Mouse (Mus musculus) neural tube, embryonic 12.5 days (tissue): Measurements from ENCODE around the gene Rgs3. TPM values are rescaled to one million over a fixed set of nuclear protein-coding genes. Genes with fewer than 3 reads are reported as not detected.

Experiments
- ATAC-seq: fragments of 200-750 bp; cut with Nextera tagmentation; 2 replicates; pipeline ENCODE4 v1.8.0; 2017; ENCODE audit warnings: low read depth, mild to moderate bottlenecking, moderate TSS enrichment, moderate library complexity; ENCODE audit not compliant: low FRiP score
- H3K27ac ChIP-seq: fragments of 300-500 bp; sonication (generic); 2 replicates; pipeline ENCODE4 v1.5.1; 2016
- H3K27me3 ChIP-seq: fragments of 300-500 bp; sonication (generic); replicated peaks from 2 replicates; pipeline ENCODE4 v1.6.1; 2016; ENCODE audit warnings: mild to moderate bottlenecking
- H3K36me3 ChIP-seq: fragments of 300-500 bp; sonication (generic); 2 replicates; pipeline ENCODE4 v1.6.1; 2016; ENCODE audit warnings: mild to moderate bottlenecking
- H3K4me1 ChIP-seq: fragments of 300-500 bp; sonication (generic); 2 replicates; pipeline ENCODE4 v1.6.1; 2016
- H3K4me2 ChIP-seq: fragments of 300-500 bp; sonication (generic); replicated peaks from 2 replicates; pipeline ENCODE4 v1.6.1; 2016; ENCODE audit warnings: mild to moderate bottlenecking
- H3K4me3 ChIP-seq: fragments of 300-500 bp; sonication (generic); 2 replicates; pipeline ENCODE4 v1.5.1; 2016
- H3K9ac ChIP-seq: fragments of 300-500 bp; sonication (generic); 2 replicates; pipeline ENCODE4 v1.6.1; 2016; ENCODE audit warnings: mild to moderate bottlenecking
- H3K9me3 ChIP-seq: fragments of 300-500 bp; sonication (generic); 2 replicates; pipeline ENCODE4 v1.6.1; 2016; ENCODE audit warnings: mild to moderate bottlenecking
- WGBS: fragments of 180-500 bp; shearing (Covaris S2); methylation state at CpG from one replicate; pipeline ENCODE4 v1.1.7; 2016; 5-methylcytosine and 5-hydroxymethylcytosine counted together
- polyA plus RNA-seq: library from polyadenylated mRNA; unstranded; fragments of >200 nt; fragmentation: Nextera tagmentation; extraction: Ambion mirVana; gene quantifications from 2 replicates; pipeline ENCODE4 v1.2.1, GENCODE M21; 2016

The Rgs3 gene
- polyA plus RNA-seq, 1 experiment from 2014 or later = 77.3 TPM

DNA sequence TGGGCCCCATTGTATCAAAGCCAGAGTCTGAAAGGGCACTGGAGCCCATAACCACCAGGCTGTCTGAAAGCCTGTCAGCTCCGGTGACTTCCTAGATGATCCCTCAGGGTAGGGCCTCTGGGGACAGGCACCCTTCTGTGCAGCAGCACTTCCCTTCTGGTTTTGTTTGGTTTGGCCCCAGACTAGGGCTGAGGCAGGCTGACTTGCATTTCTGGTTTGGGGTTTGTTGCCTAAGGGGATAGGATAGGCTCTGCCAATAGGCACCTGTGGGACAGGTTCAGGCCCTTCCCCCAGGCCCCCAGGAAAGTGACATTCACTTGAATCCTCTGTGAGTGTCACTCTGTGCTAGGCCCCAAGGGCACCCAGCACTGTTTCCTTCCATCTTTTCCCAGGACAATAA lies 127.1 kb downstream of the Rgs3 start:
- no peaks in the 10 kb centered on the region for H3K27me3 ChIP-seq
- H3K27ac ChIP-seq = no peak overlapping the region; the same call in 1 of the 2 replicates
- H3K36me3 ChIP-seq = peaks cover 20% of the 10 kb centered on the region
- H3K4me2 ChIP-seq = no peak overlapping the region
- H3K4me3 ChIP-seq = no peak overlapping the region
- peaks cover 21% of the 10 kb centered on the region for H3K4me1 ChIP-seq
- no peak for ATAC-seq
- no peak overlapping the region for H3K9ac ChIP-seq
- 38% methylated on average over 1 of the region's 1 CpGs for WGBS
- no peaks in the 10 kb centered on the region for H3K9me3 ChIP-seq

DNA sequence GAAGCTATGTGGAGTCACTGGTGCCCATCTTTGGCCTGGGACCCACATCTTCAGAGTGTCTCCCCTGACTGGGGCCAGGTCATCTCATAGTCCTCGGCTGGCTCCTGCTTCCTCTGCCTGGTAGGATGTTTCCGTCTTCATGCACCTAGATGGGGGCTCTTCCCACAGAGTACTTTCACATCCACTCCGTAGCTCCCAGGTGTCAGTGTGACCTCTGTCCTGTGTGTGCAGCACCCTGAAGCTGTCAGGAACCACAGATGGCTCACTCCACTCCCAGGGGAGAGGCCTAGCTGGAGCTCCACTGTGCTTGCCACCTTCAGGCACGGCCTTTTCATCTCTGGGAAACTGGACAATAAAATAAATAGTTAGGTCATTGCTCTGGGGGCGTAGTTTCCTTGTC lies 128.5 kb downstream of the Rgs3 start:
- H3K27me3 ChIP-seq = no peaks in the 10 kb centered on the region
- ATAC-seq = no peak
- no peak overlapping the region for H3K4me3 ChIP-seq
- no peak overlapping the region for H3K27ac ChIP-seq
- no peaks in the 10 kb centered on the region for H3K9me3 ChIP-seq
- WGBS = 75% methylated on average over 5 of the region's 5 CpGs
- H3K4me1 ChIP-seq = peaks cover 21% of the 10 kb centered on the region
- H3K4me2 ChIP-seq = no peak overlapping the region
- no peak overlapping the region for H3K9ac ChIP-seq
- H3K36me3 ChIP-seq = peaks cover 26% of the 10 kb centered on the region

DNA sequence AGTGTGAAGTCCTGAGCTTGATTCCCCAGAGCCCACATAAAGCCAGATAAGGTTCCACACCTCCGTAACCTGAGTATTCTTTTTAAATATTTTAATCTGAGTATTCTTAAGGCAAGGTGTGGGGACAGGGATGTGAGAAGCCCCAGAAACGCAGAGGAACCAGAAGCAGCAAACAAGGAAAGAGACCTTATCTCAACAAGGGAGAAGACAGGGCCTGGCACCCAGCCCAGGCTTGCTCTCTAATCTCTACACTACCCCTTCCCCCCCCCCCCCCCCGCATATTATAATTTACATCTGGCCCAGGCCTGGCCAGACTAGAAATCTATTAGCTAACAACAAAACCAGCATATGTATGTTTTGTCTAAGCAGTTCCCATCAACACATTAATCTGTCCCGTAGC lies 131.3 kb downstream of the Rgs3 start:
- no peaks in the 10 kb centered on the region for H3K9me3 ChIP-seq
- H3K4me3 ChIP-seq = no peak overlapping the region
- WGBS = 96% methylated on average over 4 of the region's 4 CpGs
- peaks cover 32% of the 10 kb centered on the region for H3K4me1 ChIP-seq
- peaks cover 39% of the 10 kb centered on the region for H3K36me3 ChIP-seq
- no peak overlapping the region for H3K4me2 ChIP-seq
- no peak overlapping the region for H3K27ac ChIP-seq
- no peak for ATAC-seq
- no peak overlapping the region for H3K9ac ChIP-seq
- H3K27me3 ChIP-seq = no peaks in the 10 kb centered on the region

DNA sequence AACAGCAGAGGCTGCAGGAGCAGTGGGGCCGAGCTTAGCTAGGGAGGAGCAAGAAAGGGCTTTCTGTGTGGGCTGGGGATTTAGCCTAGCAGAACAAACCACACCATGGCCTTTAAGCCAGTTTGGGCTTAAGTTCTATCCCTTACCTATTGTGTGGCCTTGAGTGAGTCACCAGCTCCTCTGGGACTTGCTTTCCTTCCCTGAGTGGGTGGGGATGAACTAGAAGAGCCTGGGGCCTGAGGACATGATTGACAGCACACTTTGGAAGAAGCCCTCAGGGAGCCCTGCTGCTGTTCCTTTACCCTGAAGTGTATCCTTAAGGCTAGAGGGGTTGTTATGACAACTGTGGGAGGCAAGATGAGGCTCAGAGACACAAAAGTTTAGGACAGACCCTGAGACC lies 132.0 kb downstream of the Rgs3 start:
- H3K27ac ChIP-seq = no peak overlapping the region

DNA sequence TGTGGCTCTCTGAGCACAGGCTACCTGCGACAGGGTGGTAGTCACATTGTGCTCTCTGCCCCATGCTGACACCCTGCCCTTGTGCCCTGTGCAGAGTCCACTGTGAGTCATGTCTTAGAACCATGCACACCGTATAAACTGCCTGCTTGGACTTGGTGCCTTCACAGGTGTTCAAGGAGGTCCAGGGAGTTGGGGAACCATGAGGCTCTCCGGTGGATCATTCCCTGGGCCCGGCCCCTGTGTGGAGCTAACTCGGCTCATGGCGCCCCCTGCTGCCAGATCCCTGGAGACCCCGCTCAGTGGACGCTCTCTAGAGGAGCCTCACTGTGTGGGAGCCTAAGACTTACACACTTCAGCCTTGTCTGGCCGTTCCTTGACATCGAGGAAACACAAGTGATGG lies 134.2 kb downstream of the Rgs3 start:
- H3K4me2 ChIP-seq = no peak overlapping the region
- no peak overlapping the region for H3K27ac ChIP-seq
- ATAC-seq = peak; percentile 11; the same call in 1 of the 2 replicates
- no peaks in the 10 kb centered on the region for H3K9me3 ChIP-seq
- H3K36me3 ChIP-seq = peaks cover 45% of the 10 kb centered on the region
- WGBS = 36% methylated on average over 10 of the region's 10 CpGs
- no peak overlapping the region for H3K9ac ChIP-seq
- no peaks in the 10 kb centered on the region for H3K27me3 ChIP-seq
- H3K4me3 ChIP-seq = no peak overlapping the region
- H3K4me1 ChIP-seq = peaks cover 22% of the 10 kb centered on the region

More for the DNA sequence above, 132.0 kb downstream of the Rgs3 start:
- Histone ChIP-seq H3K9me3 (no peaks in the 10 kb centered on the region), H3K4me3 (no peak overlapping the region), H3K27me3 (no peaks in the 10 kb centered on the region), H3K36me3 (peaks cover 39% of the 10 kb centered on the region), H3K9ac (no peak overlapping the region), H3K4me1 (peaks cover 26% of the 10 kb centered on the region), H3K4me2 (no peak overlapping the region)
- WGBS = 71% methylated on average over 1 of the region's 1 CpGs
- no peak for ATAC-seq

DNA sequence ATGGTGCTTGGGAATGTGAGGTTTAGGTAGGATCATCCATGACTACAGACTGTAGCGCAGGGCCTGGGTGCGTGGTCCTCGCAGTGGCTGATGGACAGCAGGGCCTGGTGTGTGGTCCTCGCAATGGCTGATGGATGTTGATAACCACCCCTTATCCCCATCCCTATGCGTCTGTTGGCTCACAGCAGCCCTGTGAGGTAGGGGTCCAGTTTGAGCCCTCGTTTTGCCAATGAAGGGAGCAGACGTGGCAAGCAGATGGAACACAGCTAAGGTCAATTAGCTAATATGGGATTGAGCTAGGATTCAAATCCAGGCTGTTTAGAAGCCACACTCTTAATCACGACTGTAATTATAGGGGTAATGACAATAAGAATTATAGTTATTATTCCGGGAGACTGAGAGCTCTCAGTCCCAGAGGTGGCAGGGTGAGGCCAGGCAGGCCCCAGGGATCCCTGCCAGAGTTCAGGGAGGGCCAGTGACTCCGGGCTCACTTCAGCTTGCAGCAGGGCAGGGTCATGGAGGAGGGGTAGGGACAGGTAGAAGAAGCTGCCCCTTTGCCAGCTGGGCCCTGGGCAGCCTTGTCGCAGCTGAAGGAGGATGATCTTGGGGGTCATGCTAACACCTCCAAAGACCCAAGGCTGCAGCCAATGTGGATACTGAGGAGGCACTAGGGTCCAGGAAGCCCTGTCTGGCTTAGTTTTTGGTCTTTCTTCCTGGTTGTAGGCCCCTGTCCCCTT lies 135.2 kb downstream of the Rgs3 start:
- no peaks in the 10 kb centered on the region for H3K27me3 ChIP-seq
- peaks cover 32% of the 10 kb centered on the region for H3K4me1 ChIP-seq
- peaks cover 49% of the 10 kb centered on the region for H3K36me3 ChIP-seq
- H3K9me3 ChIP-seq = no peaks in the 10 kb centered on the region
- no peak overlapping the region for H3K4me3 ChIP-seq
- H3K4me2 ChIP-seq = no peak overlapping the region
- no peak for ATAC-seq
- 72% methylated on average over 11 of the region's 11 CpGs for WGBS
- no peak overlapping the region for H3K27ac ChIP-seq
- no peak overlapping the region for H3K9ac ChIP-seq

DNA sequence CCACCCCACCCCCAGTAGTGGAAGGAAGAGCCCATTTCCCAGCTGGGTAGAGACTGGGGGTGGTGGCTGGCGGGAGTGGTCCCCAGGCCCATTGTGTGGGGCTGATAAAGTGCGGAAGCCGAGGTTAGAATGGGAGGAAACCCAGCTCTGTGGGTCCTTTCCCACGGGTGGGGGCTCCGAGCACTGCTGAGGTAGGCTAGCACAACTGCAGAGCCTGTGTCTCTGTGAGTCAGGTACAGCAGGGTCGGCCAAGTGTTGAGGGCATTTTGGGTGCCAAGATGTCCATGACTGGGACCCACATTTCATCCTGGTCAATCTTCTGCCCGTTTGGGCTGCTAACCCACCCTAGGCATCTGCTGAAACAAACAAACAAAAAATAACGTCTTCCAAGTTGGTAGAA lies 135.9 kb downstream of the Rgs3 start:
- Histone ChIP-seq H3K4me2 (no peak overlapping the region), H3K4me3 (no peak overlapping the region), H3K27ac (no peak overlapping the region), H3K9me3 (no peaks in the 10 kb centered on the region), H3K9ac (no peak overlapping the region), H3K4me1 (peaks cover 34% of the 10 kb centered on the region), H3K36me3 (peaks cover 55% of the 10 kb centered on the region), H3K27me3 (no peaks in the 10 kb centered on the region)
- no peak for ATAC-seq
- 71% methylated on average over 8 of the region's 8 CpGs for WGBS

DNA sequence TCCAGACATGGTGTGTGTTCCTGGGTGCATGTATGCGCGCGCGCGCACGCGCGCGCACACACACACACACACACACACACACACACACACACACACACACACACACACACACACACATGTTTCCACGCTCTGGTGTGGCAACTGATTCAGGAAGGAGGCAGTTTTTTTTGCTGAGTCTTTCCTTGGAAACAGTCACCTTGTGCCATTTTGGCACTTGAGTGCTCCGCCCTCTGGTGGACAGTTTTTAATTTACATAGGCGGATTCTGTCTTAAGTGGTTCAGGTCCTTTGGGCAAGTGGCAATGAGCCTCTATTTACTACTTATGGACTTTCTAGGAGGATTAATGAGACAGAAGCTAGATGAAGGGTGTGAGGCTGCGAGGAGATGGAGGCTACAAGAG lies 136.3 kb downstream of the Rgs3 start:
- no peak overlapping the region for H3K9ac ChIP-seq
- H3K9me3 ChIP-seq = no peaks in the 10 kb centered on the region
- peaks cover 55% of the 10 kb centered on the region for H3K36me3 ChIP-seq
- no peaks in the 10 kb centered on the region for H3K27me3 ChIP-seq
- no peak for ATAC-seq
- no peak overlapping the region for H3K4me2 ChIP-seq
- H3K27ac ChIP-seq = no peak overlapping the region
- WGBS = 76% methylated on average over 13 of the region's 13 CpGs
- H3K4me3 ChIP-seq = no peak overlapping the region
- H3K4me1 ChIP-seq = peaks cover 34% of the 10 kb centered on the region

DNA sequence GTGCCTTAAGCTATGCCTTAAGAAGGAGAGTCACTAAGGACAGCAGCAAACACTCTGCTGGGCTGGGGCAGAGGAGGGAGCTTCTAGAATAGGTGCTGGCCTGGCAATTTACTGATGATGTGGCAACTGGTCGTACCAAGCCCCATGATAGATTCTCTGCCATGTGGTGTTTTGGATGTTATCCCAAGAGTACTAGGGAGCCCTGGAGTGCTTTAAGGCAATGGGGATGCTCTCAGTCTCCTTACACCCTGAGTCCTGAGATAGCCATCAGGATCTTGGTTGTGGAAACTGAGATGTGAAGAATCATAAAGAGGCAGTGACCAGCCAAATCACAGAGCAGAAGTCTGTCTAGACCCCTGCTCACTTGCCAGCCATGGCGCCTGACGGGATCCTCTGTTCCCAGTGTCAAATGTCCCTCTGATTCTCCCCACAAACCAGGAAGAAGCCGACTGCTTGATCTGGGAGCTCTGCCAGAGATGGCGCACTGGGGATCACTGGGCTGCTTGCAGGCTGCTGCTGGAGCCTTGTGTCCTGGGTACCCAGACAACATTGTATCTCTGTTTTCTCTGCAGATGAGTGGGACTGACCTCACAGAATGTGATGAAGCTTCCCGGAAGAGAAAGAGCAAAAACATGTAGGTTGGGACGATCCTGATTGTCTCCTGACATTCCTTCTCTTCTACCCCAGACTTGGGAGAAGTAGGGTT lies 137.2 kb downstream of the Rgs3 start:
- Histone ChIP-seq H3K27ac (no peak overlapping the region), H3K4me3 (no peak overlapping the region), H3K9ac (no peak overlapping the region), H3K4me1 (peaks cover 34% of the 10 kb centered on the region), H3K4me2 (no peak overlapping the region), H3K9me3 (no peaks in the 10 kb centered on the region), H3K27me3 (no peaks in the 10 kb centered on the region), H3K36me3 (peaks cover 55% of the 10 kb centered on the region)
- WGBS = 70% methylated on average over 7 of the region's 7 CpGs
- ATAC-seq = no peak

DNA sequence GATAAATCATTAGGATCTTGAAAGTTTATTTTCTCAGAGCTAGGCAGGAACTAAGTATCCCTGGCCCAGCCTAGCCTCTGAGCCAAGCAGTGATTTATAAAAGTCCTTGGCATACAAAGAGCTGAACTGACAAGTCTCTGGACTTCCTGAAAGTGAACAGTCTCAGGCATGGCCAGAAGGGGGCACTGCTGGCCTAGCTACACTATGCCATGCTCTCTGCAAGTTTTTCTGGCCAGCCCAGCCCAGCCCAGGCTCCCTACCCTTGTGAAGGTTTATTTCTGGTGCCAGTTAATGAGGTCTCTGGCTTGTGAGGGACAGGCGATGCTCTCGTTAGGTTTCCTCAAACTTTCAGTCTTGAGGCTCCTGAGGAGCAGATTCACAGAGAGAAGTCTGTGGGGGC lies 137.8 kb downstream of the Rgs3 start:
- 18% methylated on average over 2 of the region's 2 CpGs for WGBS
- Histone ChIP-seq H3K9me3 (no peaks in the 10 kb centered on the region), H3K27me3 (no peaks in the 10 kb centered on the region), H3K36me3 (peaks cover 51% of the 10 kb centered on the region), H3K9ac (no peak overlapping the region), H3K27ac (no peak overlapping the region), H3K4me3 (no peak overlapping the region), H3K4me1 (peaks cover 34% of the 10 kb centered on the region), H3K4me2 (no peak overlapping the region)
- ATAC-seq = no peak

DNA sequence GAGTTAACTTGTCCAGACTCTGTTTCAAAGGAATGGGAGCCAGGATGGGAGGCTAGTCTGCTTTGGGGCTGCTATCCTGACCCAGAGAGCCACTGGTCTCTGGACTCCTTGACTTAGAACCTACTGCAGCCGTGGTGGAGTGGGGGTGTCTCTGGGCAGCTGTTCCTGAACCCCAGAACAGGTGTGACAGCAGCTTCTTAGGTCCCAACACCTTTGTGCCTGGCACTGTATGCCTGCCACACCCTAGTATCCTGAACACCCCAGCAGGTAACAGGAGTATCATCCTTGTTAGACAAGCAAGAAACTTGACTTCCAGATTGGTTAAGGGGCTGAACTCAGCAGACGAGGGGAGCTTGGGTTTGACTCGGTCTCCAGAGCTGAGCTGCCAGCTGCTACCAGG lies 138.9 kb downstream of the Rgs3 start:
- Histone ChIP-seq H3K36me3 (peaks cover 49% of the 10 kb centered on the region), H3K27me3 (no peaks in the 10 kb centered on the region), H3K4me1 (peaks cover 34% of the 10 kb centered on the region), H3K9ac (no peak overlapping the region), H3K27ac (no peak overlapping the region), H3K4me2 (no peak overlapping the region), H3K4me3 (no peak overlapping the region), H3K9me3 (no peaks in the 10 kb centered on the region)
- WGBS = 78% methylated on average over 3 of the region's 3 CpGs
- ATAC-seq = no peak

DNA sequence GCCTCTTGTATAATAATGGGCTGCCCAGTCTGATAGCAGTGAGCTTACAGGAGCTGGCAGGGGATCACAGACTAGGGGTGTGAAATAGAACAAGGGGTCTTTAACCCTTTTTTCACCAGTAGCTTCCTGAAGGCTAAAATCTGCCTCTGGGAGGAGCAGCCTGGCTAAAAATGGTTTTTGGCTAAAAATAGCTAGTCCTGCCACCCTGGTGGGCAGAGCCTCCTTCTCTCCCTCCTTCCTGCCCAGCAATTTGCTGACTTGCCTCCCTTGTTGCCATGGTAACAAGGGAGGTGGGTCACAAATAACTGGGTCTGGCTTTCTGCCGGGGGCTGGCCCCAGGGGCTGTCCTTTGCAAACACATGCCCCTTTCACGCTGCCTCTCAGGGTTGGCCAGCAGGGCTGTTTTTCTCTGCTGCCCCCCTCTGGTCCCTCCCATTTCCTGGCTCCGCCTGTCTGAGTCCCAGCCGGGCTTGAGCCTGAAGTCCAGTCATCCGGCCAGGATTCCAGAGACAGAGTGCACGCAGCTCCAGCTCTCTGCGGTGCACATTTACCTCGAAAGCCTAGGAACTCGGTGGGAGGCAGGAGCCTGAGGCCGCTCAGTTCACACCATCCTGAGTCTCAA lies 139.7 kb downstream of the Rgs3 start:
- Histone ChIP-seq H3K36me3 (peaks cover 48% of the 10 kb centered on the region), H3K4me2 (peak overlapping the region; percentile 52), H3K27me3 (no peaks in the 10 kb centered on the region), H3K4me1 (peaks cover 29% of the 10 kb centered on the region), H3K9ac (no peak overlapping the region), H3K27ac (no peak overlapping the region), H3K4me3 (peak overlapping the region; percentile 11; the same call in 1 of the 2 replicates), H3K9me3 (no peaks in the 10 kb centered on the region)
- peak; percentile 83 for ATAC-seq
- under 1% methylated on average over 10 of the region's 10 CpGs for WGBS
